Mouse (Mus musculus) liver, embryonic 16.5 days (tissue): Measurements from ENCODE around the gene Ggt6. TPM values are rescaled to one million over a fixed set of nuclear protein-coding genes. Genes with fewer than 3 reads are reported as not detected.

Source experiments
- ATAC-seq: fragments of 200-750 bp; cut with Nextera tagmentation; 2 replicates; pipeline ENCODE4 v1.8.0; 2017; ENCODE audit warnings: low read depth, mild to moderate bottlenecking, moderate number of reproducible peaks, moderate library complexity
- H3K27ac ChIP-seq: fragments of 300-500 bp; sonication (generic); 2 replicates; pipeline ENCODE4 v1.5.1; 2014; ENCODE audit warnings: mild to moderate bottlenecking, low read length
- H3K27me3 ChIP-seq: fragments of 300-500 bp; sonication (generic); 2 replicates; pipeline ENCODE4 v1.6.1; 2014; ENCODE audit warnings: low read depth, low read length, mixed read lengths; ENCODE audit not compliant: control insufficient read depth, insufficient read depth
- H3K36me3 ChIP-seq: fragments of 300-500 bp; sonication (generic); 2 replicates; pipeline ENCODE4 v1.6.1; 2014; ENCODE audit warnings: mild to moderate bottlenecking; ENCODE audit not compliant: control insufficient read depth, insufficient read depth
- H3K4me1 ChIP-seq: fragments of 300-500 bp; sonication (generic); 2 replicates; pipeline ENCODE4 v1.6.1; 2014; ENCODE audit warnings: low read depth, low read length, mixed read lengths; ENCODE audit not compliant: control insufficient read depth
- H3K4me2 ChIP-seq: fragments of 300-500 bp; sonication (generic); 2 replicates; pipeline ENCODE4 v1.6.1; 2014; ENCODE audit warnings: low read depth, low read length, mixed read lengths
- H3K4me3 ChIP-seq: fragments of 300-500 bp; sonication (generic); 2 replicates; pipeline ENCODE4 v1.5.1; 2014; ENCODE audit warnings: low read depth, mild to moderate bottlenecking, low read length
- H3K9ac ChIP-seq: fragments of 300-500 bp; sonication (generic); 2 replicates; pipeline ENCODE4 v1.6.1; 2014; ENCODE audit warnings: low read depth, low read length
- H3K9me3 ChIP-seq: fragments of 300-500 bp; sonication (generic); replicated peaks from 2 replicates; pipeline ENCODE4 v1.6.1; 2016; ENCODE audit warnings: low read length; ENCODE audit not compliant: control insufficient read depth
- WGBS: fragments of 180-500 bp; shearing (Covaris S2); extraction: QIAGEN DNeasy Blood & Tissue Kit; methylation state at CpG from one replicate; pipeline ENCODE4 v1.1.7; 2014; ENCODE audit not compliant: insufficient replicate concordance; 5-methylcytosine and 5-hydroxymethylcytosine counted together
- polyA plus RNA-seq: library from polyadenylated mRNA; unstranded; fragments of >200 nt; fragmentation: Nextera tagmentation; extraction: Ambion mirVana; gene quantifications from 2 replicates; pipeline ENCODE4 v1.2.1, GENCODE M21; 2015

Gene Ggt6
- polyA plus RNA-seq, 1 experiment from 2014 or later = 0.94 TPM

DNA sequence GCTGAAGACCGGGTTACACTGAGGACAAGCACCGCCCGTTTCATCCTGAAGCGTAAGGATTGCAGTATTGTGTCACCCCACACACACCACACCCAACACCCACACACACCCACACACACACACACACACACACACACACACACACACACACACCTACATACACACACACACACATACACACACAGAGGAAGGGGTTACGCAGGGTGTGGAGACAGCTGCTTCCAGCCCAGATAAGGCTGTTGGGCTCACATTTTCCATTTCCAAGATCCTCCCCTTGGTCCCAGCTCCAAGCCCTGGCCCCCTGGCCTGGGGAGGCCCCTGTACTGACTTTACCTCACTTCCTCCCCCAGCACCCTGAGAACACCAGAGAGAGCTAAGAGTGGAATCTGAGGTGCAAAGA is 18.7 kb upstream of the Ggt6 start:
- H3K36me3 ChIP-seq = no peaks in the 10 kb centered on the region
- no peaks in the 10 kb centered on the region for H3K9me3 ChIP-seq
- H3K4me2 ChIP-seq = no peak overlapping the region
- H3K9ac ChIP-seq = no peak overlapping the region
- H3K4me3 ChIP-seq = no peak overlapping the region
- H3K4me1 ChIP-seq = peaks cover 23% of the 10 kb centered on the region
- H3K27ac ChIP-seq = no peak overlapping the region
- no peak for ATAC-seq
- peaks cover 5% of the 10 kb centered on the region for H3K27me3 ChIP-seq
- 55% methylated on average over 5 of the region's 5 CpGs for WGBS

DNA sequence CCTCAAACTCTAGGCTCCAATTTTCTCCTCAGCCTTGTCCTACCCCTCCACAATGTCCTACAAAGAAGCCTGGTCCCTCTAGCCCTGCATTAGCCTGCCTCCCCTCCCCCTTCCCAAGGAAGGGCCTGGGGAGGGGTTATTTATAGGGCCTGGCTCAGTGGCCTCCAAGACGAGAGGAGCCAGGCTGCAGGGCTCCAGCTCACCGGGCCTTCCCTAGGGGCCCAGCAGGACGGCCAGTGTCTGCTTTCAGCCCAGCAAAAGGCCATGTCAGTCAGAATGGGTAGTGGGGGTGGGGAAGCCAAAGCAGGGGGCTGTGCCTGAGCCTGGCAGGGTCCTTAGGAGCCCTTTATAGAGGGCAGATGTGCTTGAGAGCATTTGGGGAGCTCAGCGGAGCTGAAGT is 17.9 kb upstream of the Ggt6 start:
- WGBS = 48% methylated on average over 4 of the region's 4 CpGs
- Histone ChIP-seq H3K27me3 (no peaks in the 10 kb centered on the region; the same call in 1 of the 2 replicates), H3K36me3 (no peaks in the 10 kb centered on the region), H3K9me3 (no peaks in the 10 kb centered on the region), H3K4me1 (peaks cover 19% of the 10 kb centered on the region), H3K4me3 (no peak overlapping the region), H3K4me2 (no peak overlapping the region), H3K27ac (no peak overlapping the region), H3K9ac (no peak overlapping the region)
- no peak for ATAC-seq

DNA sequence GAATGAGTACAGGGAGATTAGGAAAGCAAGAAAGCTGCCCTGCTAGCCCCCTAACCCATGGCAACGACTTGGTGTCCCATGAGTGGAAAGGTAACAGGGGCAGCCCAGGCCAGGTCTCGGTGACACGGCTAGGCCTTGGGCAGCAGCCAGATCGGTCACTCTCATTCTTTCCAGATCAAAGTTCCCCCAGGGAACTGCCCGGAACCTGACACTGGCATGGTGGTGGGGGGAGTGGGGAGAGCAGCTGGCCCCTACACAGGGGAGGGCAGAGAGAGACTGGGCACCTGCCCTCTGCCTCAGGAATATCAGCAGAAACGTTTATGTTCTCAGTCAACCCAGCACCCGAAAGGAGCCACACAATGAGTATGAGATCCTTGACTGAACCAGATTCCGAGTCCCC is 17.1 kb upstream of the Ggt6 start:
- H3K9ac ChIP-seq = no peak overlapping the region
- peaks cover 19% of the 10 kb centered on the region for H3K4me1 ChIP-seq
- no peak overlapping the region for H3K4me2 ChIP-seq
- 62% methylated on average over 8 of the region's 8 CpGs for WGBS
- no peaks in the 10 kb centered on the region for H3K9me3 ChIP-seq
- no peak overlapping the region for H3K4me3 ChIP-seq
- no peak overlapping the region for H3K27ac ChIP-seq
- ATAC-seq = no peak
- no peaks in the 10 kb centered on the region; the same call in 1 of the 2 replicates for H3K27me3 ChIP-seq
- no peaks in the 10 kb centered on the region for H3K36me3 ChIP-seq

GRCm38 (mm10) chr11:72419006-72419405 is 16.3 kb upstream of the Ggt6 start:
- H3K4me2 ChIP-seq = no peak overlapping the region
- no peaks in the 10 kb centered on the region for H3K36me3 ChIP-seq
- ATAC-seq = no peak
- no peak overlapping the region for H3K4me3 ChIP-seq
- H3K4me1 ChIP-seq = peaks cover 19% of the 10 kb centered on the region
- no peaks in the 10 kb centered on the region; the same call in 1 of the 2 replicates for H3K27me3 ChIP-seq
- 74% methylated on average over 6 of the region's 6 CpGs for WGBS
- no peaks in the 10 kb centered on the region for H3K9me3 ChIP-seq
- no peak overlapping the region for H3K9ac ChIP-seq
- no peak overlapping the region for H3K27ac ChIP-seq

DNA sequence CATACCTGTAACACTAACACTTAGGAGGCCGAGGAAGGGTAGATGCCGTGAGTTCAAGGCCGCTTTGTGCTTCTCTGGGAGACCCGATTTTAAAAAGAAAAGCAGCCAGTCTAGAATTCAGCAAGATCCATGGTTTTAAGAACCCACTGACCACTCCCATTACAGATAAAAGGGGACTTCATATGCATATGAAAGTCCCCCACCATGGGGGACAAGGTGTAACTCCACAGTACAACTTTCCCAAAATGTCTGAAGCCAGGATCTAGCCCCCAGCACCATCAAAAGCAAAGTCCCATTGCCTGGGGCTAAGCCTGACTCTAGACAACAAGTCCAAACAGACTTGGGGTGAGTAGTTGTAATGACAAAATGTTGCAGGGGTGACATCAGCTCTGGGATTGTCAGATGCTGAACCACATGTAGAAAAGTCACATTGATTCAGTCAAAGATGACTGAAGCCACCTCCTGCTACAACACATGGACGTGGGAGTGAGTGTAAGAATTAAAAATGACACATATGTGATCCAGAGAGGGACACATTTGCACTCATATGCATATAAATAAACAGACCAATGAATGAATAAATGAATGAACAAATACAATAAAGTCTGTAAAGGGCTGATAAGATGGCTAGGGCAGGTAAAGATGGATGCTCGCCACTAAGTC is 14.7 kb upstream of the Ggt6 start:
- no peak overlapping the region for H3K4me2 ChIP-seq
- no peaks in the 10 kb centered on the region for H3K36me3 ChIP-seq
- H3K27me3 ChIP-seq = no peaks in the 10 kb centered on the region
- no peak overlapping the region for H3K9ac ChIP-seq
- no peak overlapping the region for H3K27ac ChIP-seq
- no peak for ATAC-seq
- H3K9me3 ChIP-seq = no peaks in the 10 kb centered on the region
- 62% methylated on average over 6 of the region's 6 CpGs for WGBS
- H3K4me1 ChIP-seq = peaks cover 5% of the 10 kb centered on the region
- H3K4me3 ChIP-seq = no peak overlapping the region

- H3K4me2 ChIP-seq = no peak overlapping the region
- H3K27me3 ChIP-seq = no peaks in the 10 kb centered on the region
- no peak for ATAC-seq
- no peaks in the 10 kb centered on the region for H3K36me3 ChIP-seq
- H3K27ac ChIP-seq = no peak overlapping the region
- no peaks in the 10 kb centered on the region for H3K9me3 ChIP-seq
- H3K4me3 ChIP-seq = no peak overlapping the region
- no peak overlapping the region for H3K9ac ChIP-seq
- H3K4me1 ChIP-seq = no peaks in the 10 kb centered on the region
- 53% methylated on average over 11 of the region's 11 CpGs for WGBS
Measured at GRCm38 (mm10) chr11:72421518-72422278, 13.6 kb upstream of the Ggt6 start.

DNA sequence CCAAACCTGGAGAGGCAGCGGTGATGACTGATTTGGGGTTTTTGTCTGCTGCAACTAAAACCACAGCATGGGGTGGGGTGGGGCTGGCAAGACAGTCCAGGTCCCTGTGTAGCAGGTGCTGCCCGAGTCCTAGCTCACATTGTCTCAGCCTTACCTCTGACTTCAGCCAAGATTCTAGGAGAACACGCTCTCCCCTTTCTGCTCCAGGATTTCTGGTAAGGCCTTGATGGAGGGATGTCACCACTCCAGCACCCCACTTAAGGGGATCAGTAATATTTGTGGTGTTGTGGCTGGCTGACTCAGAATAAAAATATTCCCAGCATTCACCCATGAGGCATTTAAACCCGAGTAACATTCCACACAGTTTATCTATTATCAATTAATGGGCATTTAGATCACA is 11.6 kb upstream of the Ggt6 start:
- ATAC-seq = no peak
- 51% methylated on average over 4 of the region's 4 CpGs for WGBS
- Histone ChIP-seq H3K9me3 (no peaks in the 10 kb centered on the region), H3K4me3 (no peak overlapping the region), H3K4me2 (no peak overlapping the region), H3K4me1 (no peaks in the 10 kb centered on the region; the same call in 1 of the 2 replicates), H3K9ac (no peak overlapping the region), H3K36me3 (no peaks in the 10 kb centered on the region), H3K27ac (no peak overlapping the region), H3K27me3 (no peaks in the 10 kb centered on the region)

GRCm38 (mm10) chr11:72425201-72425600 is 10.1 kb upstream of the Ggt6 start:
- Histone ChIP-seq H3K27me3 (no peaks in the 10 kb centered on the region), H3K4me1 (no peaks in the 10 kb centered on the region; the same call in 1 of the 2 replicates), H3K27ac (no peak overlapping the region), H3K4me3 (no peak overlapping the region), H3K4me2 (no peak overlapping the region), H3K36me3 (no peaks in the 10 kb centered on the region), H3K9me3 (no peaks in the 10 kb centered on the region), H3K9ac (no peak overlapping the region)
- ATAC-seq = no peak

DNA sequence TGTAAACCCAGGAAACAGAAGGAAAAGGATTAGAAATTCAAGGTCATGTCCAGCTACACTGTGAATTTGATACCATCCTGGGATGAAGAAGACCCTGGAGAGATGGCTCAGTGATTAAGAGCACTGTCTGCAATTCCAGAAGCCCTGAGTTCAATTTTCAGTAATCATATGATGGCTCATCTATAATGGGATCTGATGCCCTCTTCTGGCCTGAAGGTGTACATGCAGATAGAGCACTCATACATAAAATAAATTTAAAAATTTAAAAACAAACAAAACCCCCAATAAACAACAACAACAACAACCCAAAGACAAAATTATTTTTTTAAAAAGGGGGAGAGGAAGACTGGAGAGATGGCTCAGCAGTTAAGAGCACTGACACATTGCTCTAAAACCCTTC is 8.4 kb upstream of the Ggt6 start:
- Histone ChIP-seq H3K27me3 (no peaks in the 10 kb centered on the region), H3K4me1 (no peaks in the 10 kb centered on the region; the same call in 1 of the 2 replicates), H3K4me2 (no peak overlapping the region), H3K4me3 (no peak overlapping the region), H3K9ac (no peak overlapping the region), H3K36me3 (no peaks in the 10 kb centered on the region), H3K27ac (no peak overlapping the region), H3K9me3 (no peaks in the 10 kb centered on the region)
- no peak for ATAC-seq
